Mouse (Mus musculus): Measurements from ENCODE around the gene Tctex1d4. TPM values are rescaled to one million over a fixed set of nuclear protein-coding genes. Genes with fewer than 3 reads are reported as not detected.

Tctex1d4 gene
- total RNA-seq, 2 experiments from 2014 or later, result not detected

DNA sequence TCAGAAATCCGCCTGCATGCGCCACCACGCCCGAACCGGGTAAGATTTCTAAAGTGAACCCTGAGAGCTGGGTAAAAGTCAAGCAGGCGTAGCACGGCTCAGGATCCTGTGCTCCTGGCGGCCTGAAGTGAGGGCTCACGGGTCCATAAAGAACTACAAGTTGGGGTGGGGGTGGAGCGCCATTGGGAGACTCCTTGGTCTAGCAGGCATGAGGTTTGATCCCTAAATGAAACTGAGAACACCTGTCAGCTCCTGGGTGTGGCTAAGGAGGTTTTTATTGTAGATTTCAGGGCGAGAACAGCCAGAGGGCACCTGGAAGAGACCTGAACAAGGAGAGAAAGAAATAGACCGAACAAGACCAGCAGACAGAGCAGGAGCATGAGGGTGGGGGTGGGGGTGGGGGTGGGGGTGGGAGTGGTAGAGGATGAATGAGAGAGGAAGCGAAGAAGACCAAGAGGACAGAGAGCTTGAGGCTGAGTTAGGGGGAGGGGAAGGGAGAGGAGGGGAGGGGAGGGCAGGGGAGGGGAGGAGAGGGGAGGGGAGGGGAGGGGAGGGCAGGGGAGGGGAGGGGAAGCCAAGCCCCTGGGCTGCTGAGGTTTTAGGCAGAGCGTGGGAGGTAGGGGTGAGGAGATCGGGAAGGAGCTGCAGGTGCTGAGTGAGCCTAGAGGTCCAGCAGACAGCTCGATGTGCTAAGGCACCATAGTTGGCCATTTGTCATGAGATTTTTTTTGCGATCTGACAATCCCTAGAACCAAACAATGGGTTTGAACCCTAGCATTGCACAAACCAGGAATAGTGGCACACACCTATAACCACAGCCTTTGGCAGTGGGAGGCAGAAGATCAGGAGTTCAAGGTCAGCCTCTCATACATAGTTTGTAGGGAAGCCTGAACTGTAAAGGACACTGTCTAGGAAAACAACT lies 12.0 kb downstream of the Tctex1d4 start:
- no peak for DNase-seq (ENCODE audit: low spot score in 2 of 2)

DNA sequence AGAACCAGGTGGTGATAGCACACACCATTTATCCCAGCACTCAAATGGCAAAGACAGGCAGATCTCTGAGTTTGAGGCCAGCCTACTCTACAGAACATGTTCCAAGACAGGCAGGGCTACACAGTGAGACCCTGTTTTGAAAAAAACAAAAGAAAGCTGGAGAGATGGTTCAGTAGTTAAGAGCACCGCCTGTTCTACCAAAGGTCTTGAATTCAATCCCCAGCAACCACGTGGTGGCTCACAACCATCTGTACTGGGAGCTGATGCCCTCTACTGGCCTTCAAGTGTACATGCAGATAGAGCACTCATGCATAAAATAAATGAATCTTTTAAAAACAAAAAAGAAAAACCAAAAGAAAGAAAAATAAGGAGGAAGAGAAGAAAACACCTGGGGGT lies 12.6 kb downstream of the Tctex1d4 start:
- DNase-seq (ENCODE audit: low spot score in 2 of 2), result no peak

DNA sequence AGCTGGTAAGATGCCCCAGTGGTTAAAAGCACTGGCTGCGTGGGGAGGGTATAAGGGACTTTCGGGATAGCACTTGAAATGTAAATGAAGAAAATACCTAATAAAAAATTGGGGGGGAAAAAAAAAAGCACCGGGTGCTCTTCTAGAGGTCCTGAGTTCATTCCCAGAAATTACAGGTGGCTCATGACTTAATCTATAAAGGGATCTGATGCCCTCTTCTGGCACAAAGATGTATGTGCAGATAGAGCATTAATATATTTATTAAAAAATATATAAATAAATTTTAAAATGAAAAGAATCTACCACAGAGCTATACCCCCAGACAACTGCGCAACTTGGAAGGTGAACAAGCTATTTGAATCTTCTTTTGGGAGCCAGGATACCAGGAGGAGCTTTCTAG lies 14.0 kb downstream of the Tctex1d4 start:
- DNase-seq (ENCODE audit: low spot score in 2 of 2), result no peak

DNA sequence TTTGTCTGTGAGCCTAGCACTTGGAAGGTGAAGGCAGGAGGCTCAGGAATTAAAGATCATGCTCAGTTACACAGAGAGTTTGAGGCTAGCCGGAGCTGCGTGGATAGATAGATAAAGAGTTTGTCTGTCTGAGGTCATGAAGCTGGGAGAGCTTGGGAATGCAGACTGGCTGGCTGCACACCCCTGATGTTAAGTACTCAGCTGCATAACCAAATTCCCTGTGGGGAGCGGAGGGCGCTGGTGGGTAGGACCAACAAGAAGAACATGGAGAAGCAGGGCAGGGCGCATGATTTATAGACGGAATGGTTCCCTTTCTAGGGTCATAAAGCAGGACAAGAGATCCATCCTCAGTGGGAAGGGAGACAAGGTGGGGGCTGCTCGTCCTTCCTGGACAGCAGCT lies 16.4 kb downstream of the Tctex1d4 start:
- no peak for DNase-seq (ENCODE audit: low spot score in 2 of 2)

DNA sequence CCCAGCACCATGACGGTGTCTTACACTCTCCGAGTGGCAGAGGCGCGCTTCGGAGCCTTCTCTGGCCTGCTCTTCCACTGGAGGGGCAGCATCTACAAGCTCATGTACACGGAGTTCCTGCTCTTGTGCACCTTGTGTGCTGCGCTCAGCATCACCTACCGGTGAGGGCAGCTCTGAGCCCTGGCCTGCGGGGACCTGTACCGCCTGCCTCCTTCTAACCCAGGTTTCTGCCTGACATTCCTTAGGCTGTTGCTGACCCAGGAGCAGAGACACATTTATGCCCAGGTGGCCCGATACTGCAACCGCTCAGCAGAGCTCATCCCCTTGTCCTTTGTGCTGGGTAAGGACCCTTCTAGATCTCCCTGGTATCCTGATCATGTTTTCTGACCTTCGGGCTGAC lies 18.7 kb downstream of the Tctex1d4 start:
- no peak for DNase-seq (ENCODE audit: low spot score in 2 of 2)

DNA sequence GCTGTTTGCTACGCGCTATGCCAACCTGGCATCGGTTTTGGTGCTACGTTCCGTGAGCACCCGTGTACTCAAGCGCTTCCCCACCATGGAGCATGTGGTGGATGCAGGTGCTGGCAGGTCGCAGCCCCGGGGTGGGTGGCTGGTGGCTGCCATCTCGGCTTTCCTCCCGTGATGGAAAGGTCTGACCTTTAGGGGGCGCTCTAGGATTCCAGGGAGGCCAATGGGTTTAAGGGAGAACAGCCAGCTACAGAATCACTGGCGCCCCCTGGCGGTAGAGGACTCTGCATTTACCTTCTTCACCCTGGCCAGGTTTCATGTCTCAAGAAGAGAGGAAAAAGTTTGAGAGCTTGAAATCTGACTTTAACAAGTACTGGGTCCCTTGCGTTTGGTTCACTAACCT lies 19.6 kb downstream of the Tctex1d4 start:
- DNase-seq (ENCODE audit: low spot score in 2 of 2), result peak; percentile 77 to 92

DNA sequence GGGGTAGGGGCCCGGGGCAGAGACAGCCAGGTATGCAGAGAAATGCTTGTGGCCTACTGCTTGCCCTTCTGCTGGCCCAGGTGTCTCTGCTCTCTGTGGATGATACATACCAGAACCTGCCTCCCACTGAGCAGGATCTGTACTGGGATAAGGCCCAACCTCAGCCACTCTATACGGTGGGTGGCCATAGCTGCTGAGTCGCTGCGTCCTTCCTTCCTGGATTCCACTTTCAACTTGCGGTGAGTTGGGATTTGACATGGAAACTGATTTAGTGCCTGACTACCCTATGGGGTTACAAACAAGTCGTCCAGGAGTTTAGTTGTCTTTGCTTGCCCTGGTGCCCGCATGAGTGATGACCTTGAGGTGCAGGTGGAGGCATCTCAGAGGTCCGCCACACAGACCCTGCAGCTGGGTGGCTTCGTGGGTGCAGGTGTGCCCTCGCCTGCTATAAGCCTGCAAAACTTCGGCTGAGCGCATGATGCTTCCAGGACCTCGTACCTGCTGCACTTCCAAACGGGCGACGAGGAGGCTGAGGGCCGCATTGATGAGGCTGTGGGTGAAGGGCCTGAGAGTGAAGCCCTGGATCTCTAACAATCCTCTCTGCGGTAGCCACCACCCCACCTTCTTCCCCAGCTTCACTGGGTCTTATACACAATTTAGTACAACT lies 21.6 kb downstream of the Tctex1d4 start:
- DNase-seq (ENCODE audit: low spot score in 2 of 2), result no peak

DNA sequence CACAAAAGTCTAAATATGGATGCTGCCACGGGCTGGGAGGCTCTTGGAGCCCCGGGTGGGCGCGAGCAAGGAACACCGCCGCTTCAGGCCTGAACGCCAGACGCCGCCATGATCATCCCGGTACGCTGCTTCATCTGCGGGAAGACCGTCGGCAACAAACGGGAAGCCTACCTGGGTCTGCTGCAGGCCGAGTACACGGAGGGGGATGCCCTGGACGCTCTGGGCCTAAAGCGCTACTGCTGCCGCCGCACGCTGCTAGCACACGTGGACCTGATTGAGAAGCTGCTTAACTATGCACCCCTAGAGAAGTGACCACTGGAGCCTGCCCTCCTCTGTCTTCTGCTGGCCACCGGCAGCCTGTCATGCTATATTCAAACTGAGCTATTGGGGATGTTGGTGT lies 22.2 kb downstream of the Tctex1d4 start:
- no peak for DNase-seq (ENCODE audit: low spot score in 2 of 2)

DNA sequence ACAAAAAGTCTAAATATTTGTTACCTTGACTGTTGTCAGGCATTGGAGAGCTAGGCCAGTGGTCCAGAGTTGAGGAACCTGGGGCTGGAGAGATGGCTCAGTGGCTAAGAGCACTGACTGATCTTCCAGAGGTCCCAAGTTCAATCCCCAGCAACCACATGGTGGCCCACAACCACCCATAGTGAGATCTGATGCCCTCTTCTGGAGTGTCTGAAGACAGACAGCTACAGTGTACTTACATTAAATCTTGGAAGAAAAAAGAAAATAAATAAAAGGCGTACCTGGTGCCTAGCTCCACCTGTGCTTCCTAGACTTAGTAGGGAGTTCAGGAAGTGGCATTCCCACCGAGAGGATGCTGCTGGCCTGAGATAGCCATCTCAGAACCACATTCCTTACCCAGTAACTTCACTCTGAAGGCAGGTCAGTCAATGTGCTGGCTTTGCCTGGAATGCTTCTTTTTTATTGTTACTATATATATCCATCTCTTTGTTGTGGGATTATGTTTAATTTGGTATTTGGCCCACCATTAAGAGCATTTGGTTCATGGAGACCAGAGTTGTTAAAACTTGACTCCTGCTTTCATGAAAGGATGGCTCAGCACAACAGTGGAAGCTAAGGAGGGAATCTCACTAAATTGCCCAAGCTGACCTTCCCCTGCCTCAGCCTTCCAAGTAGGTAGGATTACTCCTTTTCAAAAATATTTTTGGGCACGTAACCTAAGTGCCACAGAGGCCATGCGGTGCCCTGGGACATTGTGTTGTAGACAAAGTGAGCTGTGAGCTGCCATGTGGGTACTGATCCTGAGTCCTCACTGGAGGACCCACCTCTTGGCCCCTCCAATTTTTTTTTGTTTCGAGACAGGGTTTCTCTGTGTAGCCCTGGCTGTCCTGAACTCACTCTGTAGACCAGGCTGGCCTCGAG lies 23.0 kb downstream of the Tctex1d4 start:
- DNase-seq (ENCODE audit: low spot score in 2 of 2), result no peak

DNA sequence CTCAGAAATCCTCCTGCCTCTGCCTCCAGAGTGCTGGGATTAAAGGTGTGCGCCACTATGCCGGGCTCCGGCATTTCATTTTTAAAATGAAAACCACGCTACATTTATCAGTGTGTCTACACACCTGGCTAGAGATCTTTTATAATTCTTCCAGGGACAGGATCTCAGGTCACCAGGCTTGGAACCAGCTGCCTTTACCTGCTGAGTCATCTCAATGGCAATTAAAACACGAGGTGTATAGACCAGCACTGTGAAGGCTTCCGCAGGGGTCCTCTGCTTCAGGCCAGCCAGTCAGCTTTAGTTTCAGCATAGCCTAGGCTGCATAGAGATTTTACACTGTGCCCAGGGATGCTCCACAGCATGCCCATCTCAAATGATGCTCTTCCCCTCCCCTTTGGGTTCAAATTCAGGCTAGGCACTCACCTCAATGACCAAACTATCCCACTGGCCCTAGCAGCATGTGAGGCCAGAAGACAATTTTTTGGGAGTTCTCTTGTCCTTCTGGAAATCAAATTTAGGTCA lies 23.7 kb downstream of the Tctex1d4 start:
- no peak for DNase-seq (ENCODE audit: low spot score in 2 of 2)

DNA sequence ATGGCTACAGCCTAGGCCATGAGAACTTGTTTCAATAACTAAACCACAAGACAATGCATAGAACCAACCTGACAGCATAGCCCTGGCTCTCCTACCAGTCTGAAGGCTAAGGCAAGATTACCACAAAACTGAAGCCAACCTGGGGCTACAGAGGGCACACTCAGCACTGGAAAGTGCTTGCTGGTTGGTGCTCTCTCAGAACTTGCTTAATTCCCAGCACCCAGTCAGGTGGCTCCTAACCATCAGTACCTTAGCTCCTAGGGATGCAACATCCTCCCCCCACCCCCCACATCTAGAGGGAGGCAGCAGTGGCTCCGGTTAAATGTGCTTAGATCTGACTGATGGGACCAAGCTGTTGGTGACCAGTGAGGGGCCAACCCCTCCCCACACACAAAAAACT lies 24.8 kb downstream of the Tctex1d4 start:
- DNase-seq (ENCODE audit: low spot score in 2 of 2), result no peak

DNA sequence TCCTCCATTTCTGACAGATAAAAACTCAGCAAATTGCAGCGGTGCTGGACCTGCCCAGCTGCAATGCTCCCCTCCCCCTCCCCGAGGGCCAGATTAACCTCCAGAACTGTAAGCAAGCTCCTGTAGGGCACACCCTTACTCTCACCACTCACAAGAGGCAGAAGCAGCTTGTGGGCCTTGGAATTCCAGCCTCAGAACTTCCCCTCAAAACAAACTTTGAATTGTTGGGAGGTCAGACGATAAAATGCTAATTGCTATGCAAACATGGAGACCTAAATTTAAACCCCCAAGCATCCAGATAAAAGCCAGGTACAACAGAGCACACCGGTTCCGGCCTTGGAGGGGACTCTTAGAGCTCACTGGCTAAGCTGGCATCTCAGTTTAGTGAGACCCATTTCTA lies 26.1 kb downstream of the Tctex1d4 start:
- DNase-seq (ENCODE audit: low spot score in 2 of 2), result no peak

DNA sequence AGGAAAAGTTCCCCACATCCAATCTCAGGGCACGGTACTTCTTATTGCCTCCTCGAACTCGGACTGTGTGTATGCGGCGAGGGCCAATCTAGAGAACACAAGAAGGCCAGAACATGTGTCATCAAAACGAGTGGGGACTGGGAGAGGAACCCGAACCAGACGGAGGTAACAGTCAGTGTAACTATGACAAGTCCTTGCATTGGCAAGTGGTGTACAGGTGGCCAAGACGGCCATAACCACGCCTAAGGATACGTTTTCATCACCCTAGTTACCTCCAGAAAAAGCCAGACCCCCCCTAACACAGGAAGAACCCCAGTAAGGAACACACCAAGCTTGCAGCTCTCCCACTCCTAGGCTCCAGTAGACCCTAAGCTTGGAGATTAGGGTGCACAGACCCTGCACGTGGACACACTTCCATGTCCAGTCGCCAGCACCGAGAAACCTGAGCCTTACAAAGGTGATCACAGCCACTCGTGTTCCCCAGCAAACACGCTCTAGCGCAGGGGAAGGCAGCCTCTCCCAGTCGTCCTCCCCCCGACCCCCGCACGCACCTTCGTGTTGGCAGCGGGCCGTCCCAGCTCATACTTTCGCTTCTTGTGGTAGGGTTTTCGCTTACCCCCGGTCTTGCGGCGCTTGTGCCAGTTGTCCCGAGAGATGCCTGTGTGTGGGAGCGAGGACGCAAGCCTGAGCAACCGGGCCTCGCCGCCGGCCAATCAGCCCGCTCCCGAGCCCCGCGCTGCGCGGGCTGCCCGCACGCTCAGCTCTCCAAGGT lies 28.6 kb downstream of the Tctex1d4 start:
- no peak for DNase-seq (ENCODE audit: low spot score in 2 of 2)

DNA sequence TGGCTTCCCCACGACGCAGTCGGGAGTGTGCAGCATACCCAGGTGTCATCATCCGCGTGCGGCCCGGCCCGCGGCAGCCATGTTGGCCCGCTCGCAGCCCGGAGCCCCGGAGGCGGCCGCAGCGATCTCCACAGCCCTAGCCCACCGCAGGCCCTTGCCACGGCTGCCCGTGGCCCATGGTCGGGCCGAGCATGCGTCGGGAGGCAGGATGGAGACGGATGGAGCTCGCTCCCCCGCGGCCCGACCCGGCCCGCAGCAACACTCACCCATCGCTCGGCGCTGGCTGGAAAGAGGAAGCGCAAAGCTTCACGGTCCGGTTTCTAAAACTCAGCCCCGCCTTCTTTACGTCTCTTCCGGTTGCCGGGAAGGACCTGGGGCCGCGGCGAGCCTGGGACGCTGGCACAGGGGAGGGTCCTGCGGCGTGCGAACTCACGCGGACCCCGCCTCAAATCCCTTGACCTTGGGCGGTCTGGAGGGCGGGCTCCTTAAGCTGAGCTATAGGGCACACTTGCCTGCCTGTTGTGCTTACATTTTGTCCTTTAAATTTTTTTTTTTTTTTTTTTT lies 29.3 kb downstream of the Tctex1d4 start, which contains the start of gene Rps8:
Gene Rps8, minus strand, starts transcription at position 452 of the 564 bp plus-strand sequence.
- peak; percentile 64 to 67 for DNase-seq (ENCODE audit: low spot score in 2 of 2)

DNA sequence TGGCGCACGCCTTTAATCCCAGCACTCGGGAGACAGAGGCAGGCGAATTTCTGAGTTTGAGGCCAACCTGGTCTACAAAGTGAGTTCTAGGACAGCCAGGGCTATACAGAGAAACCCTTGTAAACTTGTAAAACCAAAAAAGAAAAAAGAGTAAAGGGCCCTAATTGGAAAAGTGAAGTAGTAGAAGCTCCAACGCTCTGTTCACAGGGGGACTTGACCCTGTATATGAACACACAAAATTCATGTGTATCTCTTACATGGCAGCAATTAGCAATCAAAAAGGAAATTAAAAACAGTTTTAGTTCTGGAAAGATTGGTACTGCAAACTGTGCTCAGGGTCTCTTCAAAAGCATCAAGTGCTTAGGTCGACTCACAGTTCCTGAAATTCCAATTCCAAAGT lies 29.8 kb downstream of the Tctex1d4 start:
- DNase-seq (ENCODE audit: low spot score in 2 of 2), result no peak

DNA sequence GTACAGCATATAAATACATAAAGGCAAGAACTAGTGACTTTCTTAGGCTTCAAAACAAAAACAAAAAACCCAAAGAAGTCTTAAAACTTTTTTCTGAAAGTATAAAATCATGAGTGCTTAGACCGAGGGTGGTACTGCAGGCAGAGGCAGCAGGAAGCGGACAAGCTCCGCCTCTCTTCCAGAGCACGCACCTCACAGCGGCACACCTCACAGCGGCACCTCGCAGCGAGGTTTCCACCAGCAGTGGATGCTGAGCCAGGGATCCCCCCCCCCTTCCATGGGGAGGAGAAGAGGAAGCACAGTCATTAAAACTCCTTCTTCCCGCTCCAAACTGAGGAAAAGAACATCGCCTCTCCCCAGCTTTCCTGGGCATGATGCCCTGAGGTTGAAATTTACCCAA lies 33.1 kb downstream of the Tctex1d4 start:
- no peak for DNase-seq (ENCODE audit: low spot score in 2 of 2)

DNA sequence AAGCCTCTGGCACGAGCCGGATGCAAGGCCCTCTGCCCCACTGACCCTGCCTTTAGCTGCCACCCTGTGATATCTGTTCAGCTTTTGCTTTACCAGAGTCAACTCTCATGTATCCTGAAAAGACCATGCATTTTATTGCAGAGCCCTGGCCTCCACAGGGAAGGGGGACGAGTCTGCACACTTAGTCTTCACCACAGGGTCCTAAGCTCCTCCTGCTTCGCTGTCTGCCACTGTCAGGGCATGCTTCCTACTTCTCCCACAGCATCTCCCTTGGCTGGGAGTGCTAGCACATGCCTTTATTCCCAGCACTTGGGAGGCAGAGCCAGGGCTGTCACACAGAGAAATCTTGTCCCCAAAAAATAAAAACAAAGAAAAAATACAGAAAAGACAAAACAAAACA lies 34.6 kb downstream of the Tctex1d4 start:
- no peak for DNase-seq (ENCODE audit: low spot score in 2 of 2)

DNA sequence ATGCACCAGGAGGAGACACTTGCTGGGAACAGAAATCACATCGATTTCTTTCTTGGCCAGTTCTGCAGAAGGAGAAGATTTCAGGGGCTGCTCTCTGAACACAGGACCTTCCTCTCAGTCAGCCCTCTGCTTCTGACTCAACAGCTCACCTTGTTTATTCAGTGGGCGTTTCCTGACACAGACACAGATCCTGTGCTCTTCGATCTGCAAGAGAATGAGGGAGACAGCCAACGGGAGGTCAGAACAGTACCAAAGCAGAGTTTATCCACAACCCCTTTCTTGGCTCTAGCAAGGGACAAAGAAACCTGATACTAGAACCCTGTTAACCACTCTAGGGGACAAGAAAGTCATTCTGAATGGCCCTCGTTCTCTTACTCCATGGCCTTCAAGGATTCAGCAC lies 43.3 kb downstream of the Tctex1d4 start:
- DNase-seq (ENCODE audit: low spot score in 2 of 2), result no peak
